Mouse (Mus musculus): ENCODE results near the gene Vmn1r185. TPM values are rescaled to one million over a fixed set of nuclear protein-coding genes. Genes with fewer than 3 reads are reported as not detected.
"Not testable (repeated sequence)": the region's sequence is repeated elsewhere in the genome, so short reads cannot be mapped to it uniquely, and the experiment has no call there.

Gene Vmn1r185
- not detected for polyA plus RNA-seq (2012; fragmentation: generic; extraction: Trizol)
- long read RNA-seq, experiment 1: 0 reads
- long read RNA-seq, experiment 2: 0 reads

GRCm38 (mm10) chr7:26618364-26618763 is at the start of gene Vmn1r185:
TSS of gene Vmn1r185 (minus strand) at chr7:26618464.
- not testable (repeated sequence) for H3K4me3 ChIP-seq (ENCODE audit: insufficient read depth, poor library complexity, severe bottlenecking); H3K27me3 ChIP-seq (ENCODE audit: control insufficient read depth, insufficient read depth, insufficient read length); H3K79me2 ChIP-seq (ENCODE audit: control insufficient read depth, insufficient read depth); H3K79me3 ChIP-seq (ENCODE audit: low read depth); H3K36me3 ChIP-seq (ENCODE audit: control insufficient read depth, insufficient read depth); H3ac ChIP-seq (ENCODE audit: control insufficient read depth, insufficient read length, low read depth)

- not testable (repeated sequence) for H3K4me3 ChIP-seq (ENCODE audit: insufficient read depth, poor library complexity, severe bottlenecking); H3K79me3 ChIP-seq (ENCODE audit: low read depth); H3K36me3 ChIP-seq (ENCODE audit: control insufficient read depth, insufficient read depth); H3K27me3 ChIP-seq (ENCODE audit: control insufficient read depth, insufficient read depth, insufficient read length); H3ac ChIP-seq (ENCODE audit: control insufficient read depth, insufficient read length, low read depth); H3K79me2 ChIP-seq (ENCODE audit: control insufficient read depth, insufficient read depth)
Measured at GRCm38 (mm10) chr7:26667466-26667865, 49.2 kb upstream of the Vmn1r185 start.

GRCm38 (mm10) chr7:26666011-26666410 is 47.7 kb upstream of the Vmn1r185 start:
- Histone ChIP-seq H3K36me3 (ENCODE audit: control insufficient read depth, insufficient read depth) (no peaks in the 10 kb centered on the region), H3K79me3 (ENCODE audit: low read depth) (no peaks in the 10 kb centered on the region), H3K27me3 (ENCODE audit: control insufficient read depth, insufficient read depth, insufficient read length) (no peaks in the 10 kb centered on the region), H3ac (ENCODE audit: control insufficient read depth, insufficient read length, low read depth) (no peak overlapping the region), H3K79me2 (ENCODE audit: control insufficient read depth, insufficient read depth) (no peaks in the 10 kb centered on the region), H3K4me3 (ENCODE audit: insufficient read depth, poor library complexity, severe bottlenecking) (no peak overlapping the region)
- TF ChIP-seq FOSL1 (IDR thresholded peaks at IDR 0.05; ENCODE audit: insufficient read depth, low read length, poor library complexity, severe bottlenecking): no peak
- TF ChIP-seq MYOG (IDR thresholded peaks at IDR 0.05; ENCODE audit: control insufficient read depth, extremely low read depth, insufficient read length): no peak
- TF ChIP-seq MAX (IDR thresholded peaks at IDR 0.05): no peak
- no peak for TF ChIP-seq USF1 (IDR thresholded peaks at IDR 0.05; ENCODE audit: low read depth)
- TF ChIP-seq CTCF (IDR thresholded peaks at IDR 0.05; ENCODE audit: control insufficient read depth, insufficient read depth, insufficient read length): no peak
- no peak for TF ChIP-seq CEBPB (IDR thresholded peaks at IDR 0.05; ENCODE audit: low read depth)
- TF ChIP-seq MYOD1 (IDR thresholded peaks at IDR 0.05; ENCODE audit: control insufficient read depth, insufficient read length, low read depth): no peak

GRCm38 (mm10) chr7:26589774-26590173 is 28.5 kb downstream of the Vmn1r185 start:
- Histone ChIP-seq H3K79me2 (ENCODE audit: control insufficient read depth, insufficient read depth) (no peaks in the 10 kb centered on the region), H3K4me3 (ENCODE audit: insufficient read depth, poor library complexity, severe bottlenecking) (no peak overlapping the region), H3K79me3 (ENCODE audit: low read depth) (no peaks in the 10 kb centered on the region), H3ac (ENCODE audit: control insufficient read depth, insufficient read length, low read depth) (no peak overlapping the region), H3K36me3 (ENCODE audit: control insufficient read depth, insufficient read depth) (no peaks in the 10 kb centered on the region), H3K27me3 (ENCODE audit: control insufficient read depth, insufficient read depth, insufficient read length) (no peaks in the 10 kb centered on the region)
- TF ChIP-seq MYOG (IDR thresholded peaks at IDR 0.05; ENCODE audit: control insufficient read depth, extremely low read depth, insufficient read length): no peak
- TF ChIP-seq FOSL1 (IDR thresholded peaks at IDR 0.05; ENCODE audit: insufficient read depth, low read length, poor library complexity, severe bottlenecking): no peak
- TF ChIP-seq CTCF (IDR thresholded peaks at IDR 0.05; ENCODE audit: control insufficient read depth, insufficient read depth, insufficient read length): no peak
- no peak for TF ChIP-seq MAX (IDR thresholded peaks at IDR 0.05)
- TF ChIP-seq USF1 (IDR thresholded peaks at IDR 0.05; ENCODE audit: low read depth): no peak

GRCm38 (mm10) chr7:26589077-26589476 is 29.2 kb downstream of the Vmn1r185 start:
- no peaks in the 10 kb centered on the region for H3K79me2 ChIP-seq (ENCODE audit: control insufficient read depth, insufficient read depth)
- H3K27me3 ChIP-seq (ENCODE audit: control insufficient read depth, insufficient read depth, insufficient read length): no peaks in the 10 kb centered on the region
- H3ac ChIP-seq (ENCODE audit: control insufficient read depth, insufficient read length, low read depth): no peak overlapping the region
- no peaks in the 10 kb centered on the region for H3K79me3 ChIP-seq (ENCODE audit: low read depth)
- TF ChIP-seq FOSL1 (IDR thresholded peaks at IDR 0.05; ENCODE audit: insufficient read depth, low read length, poor library complexity, severe bottlenecking): no peak
- TF ChIP-seq USF1 (IDR thresholded peaks at IDR 0.05; ENCODE audit: low read depth): no peak
- no peak for TF ChIP-seq CEBPB (IDR thresholded peaks at IDR 0.05; ENCODE audit: low read depth)
- TF ChIP-seq CTCF (IDR thresholded peaks at IDR 0.05; ENCODE audit: control insufficient read depth, insufficient read depth, insufficient read length): no peak
- TF ChIP-seq MYOG (IDR thresholded peaks at IDR 0.05; ENCODE audit: control insufficient read depth, extremely low read depth, insufficient read length): no peak
- TF ChIP-seq MYOD1 (IDR thresholded peaks at IDR 0.05; ENCODE audit: control insufficient read depth, insufficient read length, low read depth): no peak
- no peak for TF ChIP-seq MAX (IDR thresholded peaks at IDR 0.05)
- no peak overlapping the region for H3K4me3 ChIP-seq (ENCODE audit: insufficient read depth, poor library complexity, severe bottlenecking)
- no peaks in the 10 kb centered on the region for H3K36me3 ChIP-seq (ENCODE audit: control insufficient read depth, insufficient read depth)

Other genes with a start within 250 kb of the Vmn1r185 start
- gene Nlrp9c, start 214.8 kb downstream of the Vmn1r185 start, polyA plus RNA-seq (2012; fragmentation: generic; extraction: Trizol): not detected
- not detected for gene Nlrp4a, start 183.4 kb downstream of the Vmn1r185 start, polyA plus RNA-seq (2012; fragmentation: generic; extraction: Trizol)
- gene Nlrp9a, start 83.4 kb downstream of the Vmn1r185 start, polyA plus RNA-seq (2012; fragmentation: generic; extraction: Trizol): not detected
- gene Cyp2b23, start 68.0 kb upstream of the Vmn1r185 start, polyA plus RNA-seq (2012; fragmentation: generic; extraction: Trizol): not detected
- not detected for gene Cyp2b19, start 138.7 kb upstream of the Vmn1r185 start, polyA plus RNA-seq (2012; fragmentation: generic; extraction: Trizol)
- not detected for gene Cyp2g1, start 190.4 kb upstream of the Vmn1r185 start, polyA plus RNA-seq (2012; fragmentation: generic; extraction: Trizol)
- gene Cyp2a5, start 216.8 kb upstream of the Vmn1r185 start, polyA plus RNA-seq (2012; fragmentation: generic; extraction: Trizol): not detected